Mouse (Mus musculus) heart, embryonic 10.5 days (tissue): ENCODE measurements around the gene Ccdc121. TPM values are rescaled to one million over a fixed set of nuclear protein-coding genes. Genes with fewer than 3 reads are reported as not detected.

ENCODE experiments used
- DNase-seq: peaks from one replicate; pipeline ENCODE4 v3.0.0-alpha.2; 2017; ENCODE audit warnings: low spot score
- H3K27ac ChIP-seq: fragments of 300-500 bp; sonication (generic); 2 replicates; pipeline ENCODE4 v1.5.1; 2016; ENCODE audit warnings: mild to moderate bottlenecking
- H3K27me3 ChIP-seq: fragments of 300-500 bp; sonication (generic); 2 replicates; pipeline ENCODE4 v1.6.1; 2016; ENCODE audit warnings: mild to moderate bottlenecking; ENCODE audit not compliant: poor library complexity, insufficient read depth, severe bottlenecking
- H3K36me3 ChIP-seq: fragments of 300-500 bp; sonication (generic); 2 replicates; pipeline ENCODE4 v1.6.1; 2016; ENCODE audit warnings: mild to moderate bottlenecking, moderate library complexity
- H3K4me1 ChIP-seq: fragments of 300-500 bp; sonication (generic); 2 replicates; pipeline ENCODE4 v1.6.1; 2016; ENCODE audit warnings: mild to moderate bottlenecking
- H3K4me3 ChIP-seq: fragments of 300-500 bp; sonication (generic); 2 replicates; pipeline ENCODE4 v1.5.1; 2016; ENCODE audit warnings: mild to moderate bottlenecking, moderate library complexity
- H3K9me3 ChIP-seq: fragments of 300-500 bp; sonication (generic); 2 replicates; pipeline ENCODE4 v1.6.1; 2016; ENCODE audit warnings: mild to moderate bottlenecking, moderate library complexity
- WGBS: fragments of 180-500 bp; shearing (Covaris S2); methylation state at CpG from one replicate; pipeline ENCODE4 v1.1.7; 2016; 5-methylcytosine and 5-hydroxymethylcytosine counted together
- polyA plus RNA-seq: library from polyadenylated mRNA; unstranded; fragments of >200 nt; fragmentation: Nextera tagmentation; extraction: Ambion mirVana; gene quantifications from 2 replicates; pipeline ENCODE4 v1.2.1, GENCODE M21; 2016

The Ccdc121 gene
- polyA plus RNA-seq, result 0.15 TPM in 1 of 2 replicates, not detected in the other

GRCm38 (mm10) chr1:181511307-181511706 is at the start of gene Ccdc121:
Ccdc121 (minus strand) TSS chr1:181511451.
- Histone ChIP-seq H3K4me3 (no peak within 1 kb of the TSS), H3K27me3 (no peaks in the 10 kb centered on the region), H3K4me1 (peaks cover 3% of the 10 kb centered on the region; the same call in 1 of the 2 replicates), H3K36me3 (no peaks in the 10 kb centered on the region), H3K27ac (no peak within 1 kb of the TSS), H3K9me3 (no peaks in the 10 kb centered on the region)
- 36% methylated on average over 4 of the region's 4 CpGs for WGBS
- DNase-seq, result peak; percentile 67

- H3K36me3 ChIP-seq, result no peaks in the 10 kb centered on the region
- H3K27ac ChIP-seq, result no peak overlapping the region
- H3K9me3 ChIP-seq, result no peaks in the 10 kb centered on the region
- WGBS, result 81% methylated on average over 6 of the region's 6 CpGs
- no peak overlapping the region for H3K4me3 ChIP-seq
- H3K4me1 ChIP-seq, result no peaks in the 10 kb centered on the region
- no peak for DNase-seq
- 0 out of 2 replicates have a peak, but pooled peaks cover 9% of the 10 kb centered on the region for H3K27me3 ChIP-seq
Measured at GRCm38 (mm10) chr1:181560325-181560724, 49.1 kb upstream of the Ccdc121 start.

GRCm38 (mm10) chr1:181559655-181560054 is 48.4 kb upstream of the Ccdc121 start:
- 0 out of 2 replicates have a peak, but pooled peaks cover 9% of the 10 kb centered on the region for H3K27me3 ChIP-seq
- no peaks in the 10 kb centered on the region for H3K9me3 ChIP-seq
- H3K4me1 ChIP-seq, result no peaks in the 10 kb centered on the region
- H3K4me3 ChIP-seq, result no peak overlapping the region
- H3K36me3 ChIP-seq, result no peaks in the 10 kb centered on the region
- no peak for DNase-seq
- no peak overlapping the region for H3K27ac ChIP-seq
- 68% methylated on average over 10 of the region's 10 CpGs for WGBS

- Histone ChIP-seq H3K4me3 (no peak overlapping the region), H3K36me3 (no peaks in the 10 kb centered on the region), H3K27me3 (no peaks in the 10 kb centered on the region), H3K9me3 (no peaks in the 10 kb centered on the region), H3K27ac (no peak overlapping the region), H3K4me1 (0 out of 2 replicates have a peak, but pooled peaks cover 6% of the 10 kb centered on the region)
- 73% methylated on average over 5 of the region's 5 CpGs for WGBS
- DNase-seq, result no peak
Measured at GRCm38 (mm10) chr1:181555475-181555874, 44.2 kb upstream of the Ccdc121 start.

GRCm38 (mm10) chr1:181552533-181553410 is 41.5 kb upstream of the Ccdc121 start:
- Histone ChIP-seq H3K27ac (no peak overlapping the region), H3K9me3 (no peaks in the 10 kb centered on the region), H3K4me1 (0 out of 2 replicates have a peak, but pooled peaks cover 6% of the 10 kb centered on the region), H3K36me3 (no peaks in the 10 kb centered on the region), H3K4me3 (no peak overlapping the region), H3K27me3 (no peaks in the 10 kb centered on the region)
- no peak for DNase-seq
- 39% methylated on average over 10 of the region's 10 CpGs for WGBS

- WGBS, result 25% methylated on average over 5 of the region's 5 CpGs
- no peak for DNase-seq
- Histone ChIP-seq H3K27ac (no peak overlapping the region), H3K4me3 (no peak overlapping the region), H3K27me3 (no peaks in the 10 kb centered on the region), H3K4me1 (0 out of 2 replicates have a peak, but pooled peaks cover 6% of the 10 kb centered on the region), H3K9me3 (no peaks in the 10 kb centered on the region), H3K36me3 (no peaks in the 10 kb centered on the region)
Measured at GRCm38 (mm10) chr1:181550826-181551225, 39.6 kb upstream of the Ccdc121 start.

- DNase-seq, result no peak
- 0 out of 2 replicates have a peak, but pooled peaks cover 6% of the 10 kb centered on the region for H3K4me1 ChIP-seq
- H3K9me3 ChIP-seq, result no peaks in the 10 kb centered on the region
- H3K36me3 ChIP-seq, result no peaks in the 10 kb centered on the region
- H3K27me3 ChIP-seq, result no peaks in the 10 kb centered on the region
- no peak overlapping the region for H3K27ac ChIP-seq
- 87% methylated on average over 8 of the region's 8 CpGs for WGBS
- H3K4me3 ChIP-seq, result no peak overlapping the region
Measured at GRCm38 (mm10) chr1:181549987-181550386, 38.7 kb upstream of the Ccdc121 start.

- H3K27ac ChIP-seq, result no peak overlapping the region
- peaks cover 5% of the 10 kb centered on the region; the same call in 1 of the 2 replicates for H3K4me1 ChIP-seq
- H3K36me3 ChIP-seq, result no peaks in the 10 kb centered on the region
- peak; percentile 86 for DNase-seq
- WGBS, result 34% methylated on average over 23 of the region's 23 CpGs
- H3K9me3 ChIP-seq, result no peaks in the 10 kb centered on the region
- H3K4me3 ChIP-seq, result no peak overlapping the region
- H3K27me3 ChIP-seq, result peaks cover 13% of the 10 kb centered on the region
Measured at GRCm38 (mm10) chr1:181545044-181545772, 34.0 kb upstream of the Ccdc121 start.

- Histone ChIP-seq H3K27ac (no peak overlapping the region), H3K9me3 (no peaks in the 10 kb centered on the region), H3K4me3 (no peak overlapping the region), H3K27me3 (peaks cover 13% of the 10 kb centered on the region), H3K4me1 (peaks cover 5% of the 10 kb centered on the region; the same call in 1 of the 2 replicates), H3K36me3 (no peaks in the 10 kb centered on the region)
- WGBS, result 69% methylated on average over 5 of the region's 5 CpGs
- DNase-seq, result no peak
Measured at GRCm38 (mm10) chr1:181543711-181544383, 32.6 kb upstream of the Ccdc121 start.

GRCm38 (mm10) chr1:181539846-181540769 is 28.9 kb upstream of the Ccdc121 start:
- WGBS, result 68% methylated on average over 22 of the region's 22 CpGs
- no peak overlapping the region for H3K27ac ChIP-seq
- no peak for DNase-seq

GRCm38 (mm10) chr1:181537627-181538525 is 26.6 kb upstream of the Ccdc121 start:
- Histone ChIP-seq H3K27me3 (no peaks in the 10 kb centered on the region), H3K4me1 (peaks cover 15% of the 10 kb centered on the region), H3K4me3 (no peak overlapping the region), H3K9me3 (no peaks in the 10 kb centered on the region), H3K27ac (no peak overlapping the region), H3K36me3 (no peaks in the 10 kb centered on the region)
- WGBS, result 86% methylated on average over 9 of the region's 9 CpGs
- no peak for DNase-seq

More at GRCm38 (mm10) chr1:181539846-181540769, 28.9 kb upstream of the Ccdc121 start:
- Histone ChIP-seq H3K9me3 (no peaks in the 10 kb centered on the region), H3K4me3 (no peak overlapping the region), H3K36me3 (no peaks in the 10 kb centered on the region), H3K27me3 (peaks cover 13% of the 10 kb centered on the region), H3K4me1 (peaks cover 14% of the 10 kb centered on the region)
